Mouse (Mus musculus) gonadal fat pad, adult 2 months (tissue): ENCODE results near the gene Ghsr. TPM values are rescaled to one million over a fixed set of nuclear protein-coding genes. Genes with fewer than 3 reads are reported as not detected.

ENCODE experiments used
- DNase-seq: peaks from one replicate; pipeline ENCODE4 v3.0.0-alpha.2; 2012; ENCODE audit warnings: low read depth
- polyA plus RNA-seq: library from polyadenylated mRNA; depleted of rRNA; stranded (reverse); fragments of >200 nt; gene quantifications from 2 replicates; pipeline ENCODE4 v1.2.3, GENCODE M21; 2012; rRNA removed

Gene Ghsr
- polyA plus RNA-seq, 1 experiment: not detected

DNA sequence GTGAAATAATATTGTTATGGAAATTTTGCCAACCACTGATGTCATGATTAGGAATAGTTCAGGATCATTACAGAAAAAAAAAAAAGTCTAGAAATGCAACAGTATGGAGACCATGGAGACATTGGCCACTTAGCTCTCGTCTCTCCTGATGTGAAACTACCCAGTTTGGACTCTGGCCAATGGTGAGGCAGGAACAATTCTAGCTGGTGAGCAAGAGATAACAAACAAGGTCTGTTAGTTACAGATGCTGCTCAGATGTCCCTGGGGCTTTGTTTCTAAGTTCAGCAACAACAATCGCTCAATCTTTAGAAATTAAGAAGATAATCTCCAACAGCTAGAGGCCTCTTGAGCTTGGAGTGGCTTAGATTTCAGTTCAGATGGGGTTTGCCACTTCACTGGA is 37.4 kb downstream of the Ghsr start:
- no peak for DNase-seq

DNA sequence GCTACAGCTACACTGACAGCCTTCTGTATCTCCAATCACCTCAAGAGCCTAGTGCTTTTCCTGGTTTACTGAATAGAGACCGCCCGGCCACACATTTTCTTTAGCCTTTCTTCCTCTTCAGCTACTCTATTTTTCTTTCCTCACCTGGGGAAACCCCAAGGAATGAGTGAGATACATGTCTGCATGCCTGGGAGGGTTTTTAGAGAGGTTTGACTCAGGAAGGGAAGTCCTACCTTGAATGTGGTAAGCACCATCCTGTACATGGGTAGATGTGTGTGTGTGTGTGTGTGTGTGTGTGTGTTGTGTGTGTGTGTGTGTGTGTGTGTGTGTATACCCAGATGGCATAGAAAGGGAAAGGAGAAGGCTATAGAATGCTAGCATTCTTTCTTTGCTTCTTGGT is 40.1 kb downstream of the Ghsr start:
- no peak for DNase-seq

DNA sequence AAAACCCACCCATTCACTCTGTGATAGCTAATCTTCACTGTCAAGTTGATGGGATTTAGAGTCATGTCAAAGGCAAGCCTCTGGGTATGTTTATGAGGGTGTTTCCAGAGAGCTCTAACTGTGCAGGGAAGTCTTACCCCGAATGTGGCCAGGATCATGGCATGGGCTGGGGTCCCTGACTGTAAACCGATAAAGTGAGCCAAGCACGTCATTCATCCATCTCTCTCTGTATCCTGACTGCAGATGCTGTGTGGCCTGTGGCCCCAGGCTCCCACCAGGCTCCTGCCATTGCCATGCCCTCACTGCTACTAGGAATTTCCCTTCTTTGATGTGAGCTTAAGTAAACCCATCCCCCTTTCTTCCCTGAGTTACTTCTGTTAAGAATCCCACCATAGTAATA is 42.4 kb downstream of the Ghsr start:
- DNase-seq: no peak

DNA sequence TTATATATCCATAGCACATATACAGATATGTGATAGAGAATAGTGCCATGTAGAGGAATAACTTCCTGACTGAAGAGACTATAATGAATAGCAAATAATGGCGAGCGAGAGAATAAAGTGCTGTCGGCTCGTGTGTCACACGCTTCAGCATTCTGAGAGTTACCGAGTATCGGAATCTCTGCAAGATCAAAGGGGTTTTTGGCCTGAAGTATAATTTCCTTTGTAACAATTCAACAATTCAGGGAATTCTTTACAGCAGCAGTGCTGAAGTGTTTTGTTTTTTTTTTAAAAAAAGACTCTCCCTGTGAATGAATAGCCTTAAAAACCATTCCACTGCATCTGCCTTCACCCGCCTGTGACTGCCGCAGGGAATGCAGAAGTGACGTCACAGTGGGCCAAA is 45.6 kb downstream of the Ghsr start:
- no peak for DNase-seq

DNA sequence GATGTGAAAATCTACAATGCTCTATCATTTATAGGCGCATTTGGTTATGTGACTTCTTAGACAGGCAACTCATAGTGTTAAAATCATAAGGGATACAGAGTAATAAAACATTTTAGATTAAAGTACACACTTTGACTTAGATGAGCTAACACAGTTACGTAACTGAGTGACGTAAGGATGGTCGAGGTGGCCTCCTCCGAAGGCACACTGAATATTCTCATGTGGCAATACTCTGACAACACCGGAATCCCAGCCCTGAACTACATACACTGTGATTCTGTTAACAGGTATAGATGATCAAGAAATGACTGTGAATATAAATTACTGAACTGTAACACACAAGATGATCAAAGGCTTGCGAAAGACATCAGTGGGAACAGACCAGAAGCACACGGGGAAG is 47.5 kb downstream of the Ghsr start:
- DNase-seq: no peak

DNA sequence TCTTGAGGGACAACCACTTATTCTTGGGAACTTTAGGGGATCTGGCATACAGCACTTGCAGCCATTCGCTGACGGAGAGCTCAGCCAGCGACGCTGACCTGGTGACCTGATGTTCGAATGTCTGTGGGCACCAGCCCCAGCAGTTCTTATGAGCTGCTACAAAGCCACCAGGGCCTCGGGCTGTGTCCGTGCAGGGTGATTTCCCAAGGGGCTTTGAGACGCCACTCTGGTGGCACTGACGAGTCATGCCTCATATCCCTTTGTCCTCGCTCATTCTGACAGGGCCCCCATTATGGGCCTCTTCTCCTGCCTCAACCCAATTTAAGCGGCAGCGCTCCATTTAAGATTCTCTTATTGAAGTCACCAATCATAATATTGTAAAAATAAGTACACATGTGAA is 50.8 kb downstream of the Ghsr start:
- DNase-seq: no peak

DNA sequence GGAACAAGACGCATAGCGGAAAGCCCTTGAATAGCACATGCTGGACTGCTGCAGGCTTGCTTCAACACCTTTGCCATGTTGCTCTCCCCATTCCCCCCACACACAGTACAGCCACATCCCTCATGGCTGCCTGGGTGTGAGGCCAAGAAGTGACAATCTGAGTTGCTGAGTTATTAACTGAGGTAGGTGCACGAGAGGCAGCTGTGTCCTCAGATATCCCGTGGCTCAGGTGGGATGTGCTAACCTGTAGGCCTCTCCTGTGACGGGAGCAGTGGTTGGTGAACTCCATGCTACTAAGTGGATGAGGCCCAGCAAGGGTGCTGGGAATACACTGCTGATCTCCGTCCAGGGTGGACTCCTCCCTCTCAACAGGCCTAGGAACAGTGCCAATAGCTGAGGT is 51.4 kb downstream of the Ghsr start:
- DNase-seq: no peak

DNA sequence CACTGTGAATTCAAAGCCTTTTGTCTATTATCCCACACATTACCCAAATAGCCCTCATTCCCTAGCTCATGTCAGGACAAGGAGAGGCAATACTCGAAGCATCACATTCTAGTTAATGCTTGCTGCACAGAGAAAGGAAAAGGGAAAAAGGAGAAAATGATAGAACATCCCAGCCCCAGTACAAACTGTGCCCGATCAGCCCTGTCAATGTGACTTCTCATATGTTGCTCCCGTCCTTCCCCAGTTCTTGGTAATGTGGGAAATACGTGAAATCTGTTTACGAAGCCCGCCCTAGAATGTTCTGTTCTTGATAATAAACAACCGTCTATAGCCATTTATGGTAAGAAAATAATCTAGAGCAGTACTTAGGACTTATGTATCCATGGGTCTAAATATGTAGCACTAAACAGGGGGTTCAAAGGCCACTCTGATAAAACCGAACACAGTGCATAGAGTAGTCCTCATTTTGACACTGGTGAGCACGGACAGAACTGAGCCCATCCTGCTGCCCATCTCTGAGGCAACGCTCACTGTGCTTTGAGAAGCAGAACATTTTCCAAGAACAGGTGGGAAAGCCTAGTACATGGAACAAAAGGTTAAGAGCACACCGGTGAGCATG is 53.0 kb downstream of the Ghsr start:
- no peak for DNase-seq

DNA sequence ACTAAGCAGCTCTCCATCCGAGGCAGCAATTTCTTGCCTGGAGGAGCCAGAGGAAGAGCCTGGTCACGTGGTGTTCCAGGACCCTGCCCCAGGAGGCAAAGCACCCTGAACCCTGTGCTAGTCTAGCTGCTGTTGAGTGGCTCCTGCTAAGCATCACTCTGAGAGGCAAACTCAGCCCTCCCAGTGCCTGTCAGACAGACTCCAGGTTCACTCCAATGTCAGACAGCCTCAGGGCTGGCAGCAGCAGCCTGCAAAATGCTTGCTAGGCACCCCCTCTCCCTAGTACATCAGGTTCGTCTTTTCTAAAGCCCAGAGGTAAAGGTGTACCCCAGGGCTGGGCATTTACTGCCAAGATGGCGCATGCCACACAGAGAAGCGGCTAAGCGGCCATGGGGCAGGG is 56.3 kb downstream of the Ghsr start:
- no peak for DNase-seq

Other genes starting within 250 kb of the Ghsr start
- 0.84 and 1.0 TPM in 2 replicates for gene Ect2, start 217.5 kb upstream of the Ghsr start, polyA plus RNA-seq
- 8.8 and 12.8 TPM in 2 replicates for gene Nceh1, start 188.4 kb upstream of the Ghsr start, polyA plus RNA-seq
- gene Tnfsf10, start 54.3 kb upstream of the Ghsr start, polyA plus RNA-seq: 3.3 and 3.5 TPM in 2 replicates